Mouse (Mus musculus) right cerebral cortex, postnatal 36 days (tissue): ENCODE data around the gene Nlgn1.

Experiments
- DNase-seq, 2 experiments: peaks; one replicate each; pipeline ENCODE4 v3.0.0; 2022; ENCODE audit warnings: low spot score in 2 of 2, mixed read lengths in 1 of 2

The Nlgn1 gene

DNA sequence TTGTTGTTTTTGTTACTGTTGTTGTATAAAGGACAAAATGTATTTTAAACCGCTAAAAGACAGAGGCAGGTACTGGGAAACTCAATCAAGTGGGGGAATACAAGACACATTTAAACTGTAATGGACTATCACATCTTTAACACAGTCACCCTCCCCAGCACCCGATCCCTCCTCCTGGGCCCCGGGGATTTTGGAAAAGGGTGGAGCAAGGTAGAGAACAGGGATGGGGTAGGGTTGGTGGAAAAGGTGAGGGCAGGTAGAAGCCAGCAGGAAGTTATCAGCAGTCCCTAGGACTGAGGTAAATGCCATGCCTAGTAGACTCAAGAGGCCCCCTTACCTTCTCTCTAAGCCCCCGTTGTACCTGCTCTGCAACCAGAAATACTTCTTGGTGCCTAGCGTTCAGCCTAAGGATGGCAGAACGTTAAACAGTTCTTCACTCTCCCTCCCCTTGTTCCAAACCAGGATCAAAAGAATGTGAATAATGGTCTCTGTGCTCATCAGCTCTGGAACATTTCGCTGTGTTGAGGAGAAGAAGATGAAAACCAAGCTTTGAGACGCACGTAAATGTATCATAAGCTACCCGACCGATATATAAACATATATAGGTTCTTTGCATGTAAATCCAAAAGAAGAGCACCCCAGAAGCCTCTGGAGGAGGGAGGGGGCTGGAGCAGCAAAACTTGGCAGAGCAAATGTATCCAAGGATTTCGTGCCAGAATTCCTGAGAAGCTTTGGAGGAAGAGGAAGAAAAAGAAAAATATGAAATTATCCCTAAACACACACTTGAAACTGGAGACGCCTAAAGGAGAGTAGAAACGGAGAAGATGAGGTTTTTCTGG, at the start of gene Nlgn1:
Gene Nlgn1, minus strand, starts transcription at position 61 of the 839 bp plus-strand sequence.
- DNase-seq = no peak

- no peak for DNase-seq
Measured at GRCm38 (mm10) chr3:26378272-26378671, 46.0 kb upstream of the Nlgn1 start.

DNA sequence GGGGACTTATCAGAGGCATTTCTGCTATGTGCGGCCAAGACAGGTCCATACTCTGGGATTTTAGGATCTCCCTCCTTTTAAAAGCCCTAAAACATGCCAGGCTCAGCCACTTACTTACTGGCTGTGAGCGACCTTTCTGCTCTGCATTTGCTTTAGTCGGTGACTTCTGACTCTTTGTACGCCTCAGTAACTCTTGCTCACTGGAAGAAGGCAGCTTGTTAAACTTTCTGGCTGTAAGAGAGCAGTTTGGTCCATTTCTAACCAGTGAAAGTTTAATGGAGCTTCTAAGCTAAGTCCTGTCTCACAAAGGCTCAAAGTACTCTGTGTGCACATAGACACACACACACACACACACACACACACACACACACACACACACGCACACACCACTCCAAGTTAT, 22.8 kb upstream of the Nlgn1 start:
- DNase-seq = no peak

DNA sequence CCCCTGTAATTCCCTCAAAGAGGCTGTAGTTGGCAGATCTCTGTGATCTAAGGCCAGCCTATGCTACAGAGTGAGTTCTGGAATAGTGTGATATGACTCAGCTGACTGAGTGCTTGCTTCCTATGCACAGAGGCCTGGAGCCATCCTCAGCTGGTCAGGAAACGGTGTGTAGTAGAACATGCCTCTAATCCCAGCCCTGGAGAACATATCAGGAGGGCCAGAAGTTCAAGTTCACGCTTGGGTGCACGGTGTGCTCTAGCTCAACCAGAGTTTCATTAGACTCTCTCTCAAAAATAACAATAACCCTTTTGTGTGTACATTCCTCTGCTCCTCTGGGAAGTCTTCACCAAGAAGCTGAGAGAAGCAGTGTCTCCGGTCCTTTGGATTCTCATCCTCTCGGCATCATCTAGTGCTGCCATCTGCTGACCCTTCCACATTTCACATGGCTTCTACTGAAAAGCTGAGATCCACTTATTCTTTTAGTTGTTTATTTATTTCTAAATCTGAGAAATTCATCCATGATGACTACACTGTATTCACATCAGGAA, 22.3 kb upstream of the Nlgn1 start:
- no peak for DNase-seq

DNA sequence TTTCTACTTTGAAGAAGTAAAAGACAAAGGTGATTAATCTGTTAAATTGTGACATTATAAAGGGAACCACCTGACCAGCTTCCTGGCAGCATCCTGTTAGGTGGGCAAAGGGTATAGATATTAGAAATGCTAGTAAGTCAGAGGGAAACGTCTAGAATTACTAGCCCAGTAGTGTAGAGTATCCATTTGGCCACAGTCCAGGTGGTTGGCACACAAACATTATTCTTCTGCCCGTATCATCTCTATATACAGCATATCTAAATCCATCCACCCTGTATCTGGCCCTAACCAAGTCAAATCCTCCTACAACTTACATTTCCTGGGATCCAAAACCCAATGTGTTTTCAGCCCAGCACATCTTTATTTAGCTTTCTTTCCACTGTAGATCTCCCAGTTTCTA, 5.2 kb upstream of the Nlgn1 start:
- no peak for DNase-seq

- DNase-seq = peak; percentile 59 to 73
Measured at GRCm38 (mm10) chr3:26333239-26333811, 1.1 kb upstream of the Nlgn1 start.

- DNase-seq = peak; percentile 67 to 71
Measured at GRCm38 (mm10) chr3:26331177-26332061, 841 bp downstream of the Nlgn1 start.

DNA sequence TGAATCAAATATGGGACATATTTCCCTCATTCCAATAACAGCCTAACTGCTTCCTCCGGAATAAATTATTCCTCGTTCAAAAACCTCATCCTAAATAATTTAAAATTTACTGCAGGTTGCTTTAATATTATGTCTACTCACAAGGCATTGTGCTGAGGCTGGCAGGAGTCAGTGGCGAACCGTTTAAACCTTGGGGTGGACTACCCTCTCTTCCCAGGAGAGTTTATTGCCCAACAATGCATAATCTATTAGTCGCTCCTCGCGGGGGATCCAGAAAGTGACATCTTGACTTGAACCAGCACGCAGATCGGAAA, 1.4 kb downstream of the Nlgn1 start:
- DNase-seq = no peak

- no peak for DNase-seq
Measured at GRCm38 (mm10) chr3:26330019-26330418, 2.2 kb downstream of the Nlgn1 start.

- no peak for DNase-seq
Measured at GRCm38 (mm10) chr3:26324510-26324909, 7.8 kb downstream of the Nlgn1 start.

GRCm38 (mm10) chr3:26317397-26317796, 14.9 kb downstream of the Nlgn1 start:
- peak; percentile 17 to 38 for DNase-seq

DNA sequence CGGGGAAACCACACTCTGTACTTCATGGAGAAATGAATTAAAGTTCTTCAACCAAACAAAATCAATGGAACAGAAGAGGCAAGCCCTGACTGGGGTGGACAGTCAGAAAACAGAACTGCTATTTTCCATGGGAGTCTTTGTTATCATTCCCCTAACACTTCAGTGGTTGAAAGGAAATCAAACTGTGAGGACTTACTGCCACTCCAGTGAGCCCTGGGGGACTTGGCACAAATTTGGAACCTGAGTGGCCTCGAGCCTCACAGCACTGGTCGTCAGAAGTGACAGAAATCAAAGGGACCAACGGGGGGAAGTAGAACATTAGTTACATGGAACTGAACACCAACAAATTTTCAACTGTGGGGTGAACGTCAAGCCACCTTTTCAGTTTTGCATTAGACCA, 34.4 kb downstream of the Nlgn1 start:
- DNase-seq = no peak

DNA sequence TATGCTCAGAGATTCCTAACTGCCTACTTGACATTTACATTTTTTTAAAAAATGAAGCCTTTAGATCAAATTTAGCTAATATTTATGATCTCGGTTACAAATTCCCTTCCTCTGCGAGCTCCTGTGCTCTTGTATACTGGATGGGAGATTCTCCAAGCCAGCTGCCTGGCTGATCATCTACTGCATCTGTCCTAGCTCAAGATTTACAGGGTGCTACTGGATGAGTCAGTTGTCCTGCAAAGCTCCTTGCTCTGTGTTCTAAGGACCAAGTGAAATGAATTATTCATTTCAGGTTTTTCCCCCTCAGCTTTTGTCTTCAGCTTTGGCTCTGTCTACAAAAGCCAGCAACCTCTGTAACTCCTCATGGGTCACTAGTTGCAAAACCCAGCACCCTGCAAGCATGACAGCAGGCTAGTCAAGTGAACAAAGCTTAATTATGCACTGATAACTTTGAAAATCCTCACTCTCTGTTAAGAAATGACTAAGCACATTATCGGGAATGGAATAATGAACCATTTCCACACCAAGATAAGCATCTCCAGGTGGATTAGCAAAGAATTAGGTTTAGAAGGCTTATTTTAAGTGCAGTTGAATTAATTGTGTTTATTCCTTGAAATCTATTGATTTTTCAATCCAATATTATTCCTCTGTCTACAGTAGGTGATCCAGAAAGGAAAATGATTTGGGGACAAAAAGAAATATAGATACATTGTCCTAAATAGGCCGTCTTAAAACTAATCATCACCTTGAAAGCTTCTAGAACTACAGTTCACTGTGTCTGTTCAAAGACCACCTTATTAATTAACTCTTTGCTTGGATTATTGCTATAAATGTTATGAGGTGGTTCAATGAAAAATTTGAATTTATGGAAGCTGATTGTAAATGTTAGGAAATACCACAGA, 61.1 kb downstream of the Nlgn1 start:
- DNase-seq = no peak

DNA sequence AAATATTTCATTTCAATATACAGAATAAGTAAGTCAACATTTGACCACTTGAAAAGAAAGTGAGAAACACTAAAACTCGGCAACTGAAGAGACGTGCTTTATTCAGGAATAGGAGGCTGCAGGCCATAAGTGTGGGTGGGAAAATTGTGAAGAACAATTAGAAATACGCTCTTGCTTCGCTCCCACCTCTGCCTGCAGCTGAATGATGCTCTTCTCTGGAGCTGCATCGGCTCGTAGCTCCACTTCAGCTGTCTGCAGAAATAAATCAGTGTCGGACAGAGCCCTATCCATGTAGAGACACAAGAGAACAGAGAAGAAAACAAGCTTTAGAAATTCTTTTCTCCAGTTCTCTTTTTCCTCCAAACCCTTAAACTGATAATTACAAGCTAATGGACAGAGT, 85.7 kb downstream of the Nlgn1 start:
- no peak for DNase-seq

- DNase-seq = no peak
Measured at GRCm38 (mm10) chr3:26243274-26243673, 89.0 kb downstream of the Nlgn1 start.

DNA sequence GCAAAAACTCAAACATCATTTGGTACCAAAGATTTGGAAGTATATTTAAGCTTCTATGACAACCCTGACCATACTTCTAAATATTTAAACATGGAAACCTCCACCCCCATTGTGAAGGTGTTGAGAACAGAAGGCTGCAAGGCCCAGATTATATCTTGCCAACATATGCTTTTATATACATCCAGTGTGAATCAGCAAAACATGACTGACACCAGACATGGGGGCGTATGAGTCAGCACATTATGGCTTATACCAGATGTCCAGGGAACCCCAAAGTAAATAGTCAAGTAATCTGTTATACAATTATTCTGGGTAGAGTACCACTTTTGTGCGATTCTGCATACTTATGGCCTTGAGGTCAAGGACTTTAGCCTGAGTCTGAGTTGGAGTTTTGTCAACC, 102.3 kb downstream of the Nlgn1 start:
- DNase-seq = peak; percentile 59 to 68

- no peak for DNase-seq
Measured at GRCm38 (mm10) chr3:26228827-26229226, 103.4 kb downstream of the Nlgn1 start.

DNA sequence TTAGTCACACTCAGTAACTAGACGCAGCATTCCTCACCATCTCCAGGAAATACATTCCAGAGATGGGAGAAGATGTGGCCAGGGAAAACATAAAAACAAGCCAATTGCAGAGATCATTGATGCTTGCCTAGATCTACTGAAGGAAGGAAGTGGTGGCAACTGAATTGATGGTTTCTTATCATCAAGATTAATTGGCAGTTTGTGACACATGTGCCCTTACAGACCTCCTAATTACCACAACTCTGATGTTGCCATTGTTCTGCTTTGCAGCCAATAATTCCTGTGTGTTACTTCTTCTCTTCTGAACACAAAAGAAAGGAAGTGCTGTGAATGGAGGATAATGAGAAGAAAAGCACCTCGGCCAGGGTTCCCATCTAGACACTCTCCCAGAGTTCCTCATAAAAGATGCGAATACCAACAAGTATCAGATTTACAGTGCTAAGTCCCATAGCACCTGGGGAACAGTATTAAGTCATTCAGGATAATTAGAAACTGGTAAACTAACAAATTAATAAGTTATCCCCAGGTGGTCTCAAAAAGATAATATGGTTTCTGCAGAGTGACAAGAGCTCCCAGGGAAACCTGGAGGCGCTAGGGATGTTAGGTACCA, 104.0 kb downstream of the Nlgn1 start:
- no peak for DNase-seq

- DNase-seq = no peak
Measured at GRCm38 (mm10) chr3:26223500-26223899, 108.8 kb downstream of the Nlgn1 start.

- no peak for DNase-seq
Measured at GRCm38 (mm10) chr3:26216231-26216630, 116.0 kb downstream of the Nlgn1 start.

- DNase-seq = no peak
Measured at GRCm38 (mm10) chr3:26202702-26203101, 129.6 kb downstream of the Nlgn1 start.
